Mouse (Mus musculus) cerebellum, adult 2 months (tissue): ENCODE data around the gene Ctxn1.

Source experiments
- CTCF ChIP-seq: fragments of 200-500 bp; IDR thresholded peaks from 2 replicates; pipeline ENCODE4 v1.5.1; 2011; ENCODE audit warnings: low read depth, mild to moderate bottlenecking, control low read depth, low read length, moderate library complexity, borderline replicate concordance; ENCODE audit not compliant: insufficient read depth
- POLR2A ChIP-seq: fragments of 200-500 bp; IDR thresholded peaks from 2 replicates; pipeline ENCODE4 v1.6.1; 2011; ENCODE audit warnings: low read length, control low read depth, borderline replicate concordance; ENCODE audit not compliant: insufficient read depth

DNA sequence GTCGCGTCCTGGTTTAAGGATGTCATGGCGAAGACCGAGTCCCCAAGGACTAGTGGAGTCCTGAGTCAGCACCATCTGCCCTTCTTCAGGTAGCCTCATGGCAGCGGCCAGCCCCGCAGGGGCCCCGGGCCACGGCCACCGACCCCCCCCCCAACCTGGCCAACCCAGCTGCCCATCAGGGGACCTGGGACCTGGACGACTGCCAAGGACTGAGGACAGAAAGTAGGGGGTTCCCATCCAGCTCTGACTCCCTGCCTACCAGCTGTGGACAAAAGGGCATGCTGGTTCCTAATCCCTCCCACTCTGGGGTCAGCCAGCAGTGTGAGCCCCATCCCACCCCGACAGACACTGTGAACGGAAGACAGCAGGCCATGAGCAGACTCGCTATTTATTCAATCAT, 13.3 kb downstream of the Ctxn1 start:
- TF ChIP-seq CTCF (no peak), POLR2A (no peak)
